Mouse (Mus musculus) right cerebral cortex, postnatal 14 days (tissue): ENCODE results near the gene Zfp800.

Experiments
- DNase-seq: peaks from one replicate; pipeline ENCODE4 v3.0.0; 2022

Gene Zfp800

GRCm38 (mm10) chr6:28396051-28396852 is 1.6 kb downstream of the Zfp800 start:
- DNase-seq: no peak

DNA sequence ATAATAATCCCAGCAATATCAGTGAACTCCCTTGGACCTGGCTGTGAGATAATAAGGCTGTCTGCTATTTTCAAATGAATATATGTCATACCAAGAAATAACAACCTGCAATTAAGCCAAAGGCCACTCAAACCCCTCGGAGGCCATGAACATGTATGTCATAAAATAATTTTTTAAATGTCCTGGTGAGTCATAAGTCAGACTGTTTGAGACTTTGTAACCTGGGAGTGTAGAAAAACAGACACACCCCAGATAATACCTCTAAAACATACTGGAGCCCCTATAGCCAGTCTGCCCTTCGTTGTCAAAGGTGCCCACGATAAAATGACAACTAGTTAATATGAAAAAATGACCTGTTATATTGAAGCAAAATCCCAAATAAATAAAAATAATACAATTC is 8.8 kb downstream of the Zfp800 start:
- DNase-seq: no peak

- DNase-seq: no peak
These were observed 12.6 kb downstream of the Zfp800 start for GRCm38 (mm10) chr6:28385169-28385568.

GRCm38 (mm10) chr6:28381983-28382382 is 15.8 kb downstream of the Zfp800 start:
- no peak for DNase-seq

DNA sequence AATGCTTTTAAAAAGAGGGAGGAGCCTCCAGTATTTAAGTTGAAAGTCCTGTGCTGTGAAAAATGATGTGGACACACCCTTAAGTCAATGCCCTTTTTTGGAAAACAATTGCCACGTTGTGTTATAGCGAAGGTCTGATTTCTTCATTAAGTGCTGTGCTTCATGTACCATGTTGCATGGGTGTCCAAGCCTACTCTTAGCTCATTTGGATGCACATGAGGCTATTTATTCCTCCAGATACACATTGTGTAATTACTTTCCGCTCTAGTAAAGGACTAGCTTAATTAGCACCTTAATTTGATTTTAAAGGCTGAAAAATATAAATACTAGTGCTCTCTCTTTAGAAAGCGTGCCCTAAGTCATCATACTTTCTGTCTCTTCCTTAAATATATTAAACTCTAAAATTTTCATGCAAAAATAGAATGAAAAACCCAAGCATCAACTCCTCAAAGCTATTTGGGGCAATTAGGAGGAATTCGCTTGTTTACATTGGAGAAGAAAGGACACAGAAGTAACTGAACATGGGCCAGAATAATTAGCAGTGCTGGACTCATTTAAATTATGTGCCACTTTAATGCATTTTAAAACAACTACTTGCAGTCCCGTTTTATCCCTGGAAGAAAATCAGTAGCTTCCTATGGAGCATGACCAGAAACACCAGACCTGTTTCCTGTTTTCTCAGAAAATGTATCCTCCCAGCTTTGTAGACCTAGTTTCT is 27.7 kb downstream of the Zfp800 start:
- no peak for DNase-seq

DNA sequence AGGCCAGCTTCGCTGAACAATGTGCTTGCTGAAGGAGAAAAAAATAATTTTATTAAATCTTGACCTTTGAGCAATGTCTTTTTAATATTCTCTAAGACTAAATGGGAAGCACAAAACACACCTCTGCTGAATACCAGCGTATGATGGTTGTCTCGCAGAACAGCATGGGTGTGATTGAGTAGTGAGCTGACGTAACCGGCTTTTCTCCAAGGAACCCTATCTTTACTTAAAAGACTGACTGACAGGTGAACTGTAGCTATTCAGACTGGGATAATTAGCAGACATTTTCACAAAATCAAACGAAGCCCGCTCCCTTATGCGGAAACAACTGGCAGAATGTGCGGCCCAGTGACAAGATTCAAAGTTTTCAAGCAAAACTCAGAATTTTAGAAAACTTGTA is 30.2 kb downstream of the Zfp800 start:
- no peak for DNase-seq

DNA sequence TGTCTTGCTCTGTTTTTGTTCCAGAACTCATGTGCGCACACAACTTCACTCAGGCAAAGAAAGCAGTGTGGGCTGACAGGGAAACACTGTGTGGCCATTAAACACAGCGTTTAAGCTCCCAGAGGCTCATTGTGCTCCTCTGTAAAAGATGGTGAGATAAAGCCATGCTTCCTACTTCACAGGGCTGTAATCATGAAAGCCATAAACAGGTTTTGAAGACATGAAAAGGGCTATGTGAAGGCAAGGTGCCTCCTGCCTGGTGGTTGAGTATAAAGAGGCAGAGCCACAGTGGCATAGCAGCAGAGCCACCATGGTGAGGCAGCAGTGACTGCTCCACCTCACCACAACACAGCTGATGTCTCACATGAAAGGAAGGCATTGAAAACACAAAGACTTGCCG is 46.7 kb downstream of the Zfp800 start:
- DNase-seq: no peak

DNA sequence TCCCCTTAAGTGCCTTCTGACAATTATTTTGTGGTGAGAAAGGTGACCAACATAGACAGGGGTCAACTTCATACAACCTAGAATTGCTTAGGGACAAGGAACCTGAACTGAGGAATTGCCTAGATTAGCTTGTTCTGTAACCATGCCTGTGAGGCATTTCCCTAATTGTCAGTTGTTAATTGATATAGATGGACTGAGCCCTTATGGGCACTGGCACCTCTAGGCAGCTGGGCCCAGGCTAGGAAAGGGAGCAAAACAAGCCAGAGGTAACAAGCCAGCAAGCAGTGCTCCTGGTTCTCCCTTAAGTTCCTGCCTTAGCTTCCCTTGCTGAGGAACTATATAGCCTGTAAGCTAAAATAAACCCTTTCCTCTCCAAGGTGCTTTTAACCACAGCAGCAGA is 52.1 kb downstream of the Zfp800 start:
- no peak for DNase-seq

- no peak for DNase-seq
These were observed 52.6 kb downstream of the Zfp800 start for GRCm38 (mm10) chr6:28345181-28345580.

GRCm38 (mm10) chr6:28342863-28343262 is 54.9 kb downstream of the Zfp800 start:
- DNase-seq: no peak

- DNase-seq: no peak
These were observed 56.6 kb downstream of the Zfp800 start for GRCm38 (mm10) chr6:28341174-28341573.

GRCm38 (mm10) chr6:28339410-28339809 is 58.4 kb downstream of the Zfp800 start:
- DNase-seq: no peak

DNA sequence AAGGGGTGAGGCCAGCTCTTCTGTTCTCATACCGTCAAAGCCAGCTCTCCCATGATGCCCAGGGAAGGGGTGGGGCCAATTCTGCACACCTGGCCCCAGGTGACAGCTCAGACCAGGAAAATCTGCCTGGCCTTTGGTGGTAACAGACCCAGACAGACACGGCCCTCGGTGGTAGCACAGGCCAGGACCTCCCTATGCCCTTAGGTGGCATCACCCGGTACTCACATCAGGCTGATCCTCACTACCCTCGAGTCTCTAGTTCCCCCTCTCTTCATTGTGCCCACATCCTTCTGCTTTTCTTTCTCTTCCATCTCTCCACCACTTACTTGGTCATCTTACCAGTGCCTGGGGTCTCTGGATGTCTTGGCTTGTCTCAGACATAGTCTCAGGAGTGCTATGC is 64.1 kb downstream of the Zfp800 start:
- no peak for DNase-seq

- no peak for DNase-seq
These were observed 65.3 kb downstream of the Zfp800 start for GRCm38 (mm10) chr6:28332546-28332945.

- no peak for DNase-seq
These were observed 68.0 kb downstream of the Zfp800 start for GRCm38 (mm10) chr6:28329815-28330214.

DNA sequence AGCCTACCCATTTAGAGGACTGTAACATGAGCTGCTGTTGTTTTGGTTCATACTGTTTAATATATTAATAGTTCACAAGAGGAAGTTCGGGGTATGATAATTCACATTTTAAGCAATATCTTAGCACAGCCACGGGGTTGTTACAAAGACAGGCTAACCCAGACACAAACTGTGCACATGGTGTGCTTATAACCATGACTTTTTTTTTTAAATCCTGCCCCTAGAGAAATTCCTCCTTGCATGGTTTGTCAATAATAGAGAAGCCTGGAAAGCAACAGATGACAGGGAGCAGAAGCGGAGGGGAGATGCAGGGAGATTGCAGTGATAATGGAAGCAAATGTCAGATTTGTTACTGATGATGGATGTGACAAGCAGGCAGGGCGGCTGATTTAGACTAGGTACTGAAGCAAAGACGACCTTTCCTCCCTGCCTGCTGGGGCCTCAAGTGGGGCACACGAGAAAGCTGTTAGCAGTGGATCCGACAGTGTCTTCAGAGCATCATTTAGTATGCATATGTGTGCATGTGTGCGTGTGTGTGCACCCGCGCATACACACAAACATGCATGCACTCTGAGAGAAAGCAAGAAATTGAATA is 68.7 kb downstream of the Zfp800 start:
- no peak for DNase-seq

- no peak for DNase-seq
These were observed 71.1 kb downstream of the Zfp800 start for GRCm38 (mm10) chr6:28326720-28327119.

DNA sequence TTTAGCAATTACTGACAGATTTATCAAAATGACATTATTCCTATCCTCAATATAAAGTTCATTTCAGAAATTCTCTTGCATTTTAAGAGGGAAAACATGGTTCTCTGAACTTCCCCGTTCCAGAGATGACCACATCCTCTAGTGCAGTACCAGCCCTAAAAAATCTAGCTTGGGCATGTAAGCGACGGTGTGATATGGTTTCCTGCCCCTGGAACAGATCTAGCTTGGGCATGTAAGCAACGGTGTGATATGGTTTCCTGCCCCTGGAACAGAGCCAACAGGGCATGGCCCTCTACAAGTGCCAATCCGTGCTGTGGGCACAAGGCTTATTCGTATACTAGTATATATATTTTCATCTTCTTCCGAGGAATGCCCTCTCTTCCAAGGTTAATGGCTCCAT is 75.4 kb downstream of the Zfp800 start:
- DNase-seq: no peak

- DNase-seq: no peak
These were observed 78.0 kb downstream of the Zfp800 start for GRCm38 (mm10) chr6:28319648-28320270.

- DNase-seq: no peak
These were observed 78.8 kb downstream of the Zfp800 start for GRCm38 (mm10) chr6:28318820-28319573.

DNA sequence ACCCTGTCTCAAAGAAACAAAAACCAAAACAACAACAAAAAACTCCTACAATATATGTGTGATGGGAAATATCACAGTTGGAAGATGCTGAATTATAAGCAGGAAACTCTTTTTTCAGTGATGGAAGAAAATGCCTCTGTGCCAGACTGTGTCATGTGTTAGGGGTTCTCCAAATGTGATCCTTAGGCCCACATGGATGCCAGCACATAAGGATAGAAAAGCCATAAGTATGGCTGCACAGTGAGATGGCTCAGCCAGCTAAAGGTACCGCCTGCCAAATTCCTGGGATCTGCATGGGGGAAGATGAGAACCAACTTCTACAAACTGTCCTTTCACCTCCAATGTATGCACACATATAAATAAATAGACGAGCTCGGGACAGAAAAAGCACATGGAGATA is 82.6 kb downstream of the Zfp800 start:
- no peak for DNase-seq

- no peak for DNase-seq
These were observed 85.7 kb downstream of the Zfp800 start for GRCm38 (mm10) chr6:28312067-28312466.

DNA sequence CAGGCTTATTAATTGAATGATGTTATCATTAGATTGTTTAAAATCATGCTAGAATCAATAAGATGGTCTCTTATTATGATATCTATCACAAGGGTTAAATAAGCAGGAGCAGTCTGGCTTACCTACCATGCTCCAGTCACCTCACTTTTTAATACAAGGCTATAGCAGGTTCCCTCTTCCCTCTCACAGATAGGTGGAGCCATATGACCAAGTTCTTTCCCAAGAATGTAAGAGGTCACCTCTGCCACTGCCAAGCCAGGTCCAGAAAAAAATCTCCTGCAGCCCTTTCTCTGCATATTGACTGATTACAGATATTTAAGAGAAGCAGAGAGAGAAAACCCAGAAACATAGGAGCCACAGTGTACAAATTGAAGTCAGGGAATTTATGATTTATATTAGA is 88.1 kb downstream of the Zfp800 start:
- no peak for DNase-seq
